Mouse (Mus musculus): Measurements from ENCODE around the gene Bicc1. TPM values are rescaled to one million over a fixed set of nuclear protein-coding genes. Genes with fewer than 3 reads are reported as not detected.

Bicc1 gene
- total and polyA plus RNA-seq, 3 experiments: not detected

GRCm38 (mm10) chr10:71002186-71002585 lies 157.3 kb downstream of the Bicc1 start:
- H3K79me2 ChIP-seq (ENCODE audit: control insufficient read depth, insufficient read depth, low read length, poor library complexity): no peaks in the 10 kb centered on the region
- no peak for DNase-seq (ENCODE audit: low read depth, low spot score)
- no peaks in the 10 kb centered on the region for H3K9me3 ChIP-seq (replicated peaks; ENCODE audit: insufficient read depth, low read length)
- no peaks in the 10 kb centered on the region for H3K36me3 ChIP-seq (ENCODE audit: control insufficient read depth in 1 of 2, insufficient read depth in 2 of 2, low read length in 2 of 2)
- no peaks in the 10 kb centered on the region for H3K4me1 ChIP-seq (ENCODE audit: control insufficient read depth in 1 of 2, insufficient read depth in 2 of 2, low read length in 2 of 2)
- no peaks in the 10 kb centered on the region for H3K27me3 ChIP-seq (ENCODE audit: control insufficient read depth in 1 of 2, insufficient read depth in 2 of 2, low read length in 2 of 2)
- H3K9ac ChIP-seq (ENCODE audit: control insufficient read depth, low read depth, low read length, poor library complexity, severe bottlenecking): no peak overlapping the region
- H3K27ac ChIP-seq (ENCODE audit: control insufficient read depth, low read depth, low read length): no peak overlapping the region
- TF ChIP-seq GABPA (IDR thresholded peaks at IDR 0.05; ENCODE audit: low read depth, low read length) (no peak), MAX (IDR thresholded peaks at IDR 0.05; ENCODE audit: low read length) (no peak), CTCF (IDR thresholded peaks at IDR 0.05 in 2 of 3, conservative IDR thresholded peaks at IDR 0.05 in 1 of 3; ENCODE audit: control insufficient read depth in 1 of 3, insufficient read depth in 1 of 3, low read depth in 2 of 3, low read length in 3 of 3, poor library complexity in 1 of 3, severe bottlenecking in 1 of 3) (no peak), BHLHE40 (IDR thresholded peaks at IDR 0.05; ENCODE audit: borderline replicate concordance, low read depth, low read length) (no peak), TCF12 (IDR thresholded peaks at IDR 0.05; ENCODE audit: low read depth, low read length) (no peak), TBP (IDR thresholded peaks at IDR 0.05; ENCODE audit: low read depth, low read length) (no peak), CHD1 (IDR thresholded peaks at IDR 0.05; ENCODE audit: low read depth, low read length) (no peak), NRF1 (IDR thresholded peaks at IDR 0.05; ENCODE audit: insufficient read depth, low read depth, low read length, poor library complexity, severe bottlenecking) (no peak), MAFK (IDR thresholded peaks at IDR 0.05; ENCODE audit: borderline replicate concordance, low read depth, low read length) (no peak), NELFE (IDR thresholded peaks at IDR 0.05; ENCODE audit: low read depth, low read length) (no peak), ZMIZ1 (IDR thresholded peaks at IDR 0.05; ENCODE audit: low read depth, low read length) (no peak), TAL1 (IDR thresholded peaks at IDR 0.05; ENCODE audit: low read length) (no peak)
- H3K4me3 ChIP-seq (ENCODE audit: control insufficient read depth in 1 of 2, insufficient read depth in 1 of 2, low read depth in 2 of 2, low read length in 2 of 2): no peak overlapping the region

- TF ChIP-seq TCF12 (IDR thresholded peaks at IDR 0.05; ENCODE audit: low read depth, low read length): no peak
- TF ChIP-seq POLR2A (IDR thresholded peaks at IDR 0.05; ENCODE audit: control insufficient read depth in 1 of 2, insufficient read depth in 1 of 2, low read depth in 1 of 2, low read length in 2 of 2, poor library complexity in 1 of 2): no peak
- no peak for TF ChIP-seq POLR2AphosphoS5 (IDR thresholded peaks at IDR 0.05; ENCODE audit: borderline replicate concordance, low read depth, low read length)
- no peak for TF ChIP-seq CHD2 (IDR thresholded peaks at IDR 0.05; ENCODE audit: low read length)
- TF ChIP-seq CHD1 (IDR thresholded peaks at IDR 0.05; ENCODE audit: low read depth, low read length): no peak
- TF ChIP-seq MAFK (IDR thresholded peaks at IDR 0.05; ENCODE audit: borderline replicate concordance, low read depth, low read length): no peak
- no peaks in the 10 kb centered on the region for H3K36me3 ChIP-seq (ENCODE audit: control insufficient read depth in 1 of 2, insufficient read depth in 2 of 2, low read length in 2 of 2)
- no peaks in the 10 kb centered on the region for H3K27me3 ChIP-seq (ENCODE audit: control insufficient read depth in 1 of 2, insufficient read depth in 2 of 2, low read length in 2 of 2)
Observed at GRCm38 (mm10) chr10:70998136-70998535, 161.4 kb downstream of the Bicc1 start.

GRCm38 (mm10) chr10:70996051-70996450 lies 163.4 kb downstream of the Bicc1 start:
- Histone ChIP-seq H3K27ac (ENCODE audit: control insufficient read depth, low read depth, low read length) (no peak overlapping the region), H3K36me3 (ENCODE audit: control insufficient read depth in 1 of 2, insufficient read depth in 2 of 2, low read length in 2 of 2) (no peaks in the 10 kb centered on the region), H3K79me2 (ENCODE audit: control insufficient read depth, insufficient read depth, low read length, poor library complexity) (no peaks in the 10 kb centered on the region), H3K9me3 (replicated peaks; ENCODE audit: insufficient read depth, low read length) (no peaks in the 10 kb centered on the region), H3K4me1 (ENCODE audit: control insufficient read depth in 1 of 2, insufficient read depth in 2 of 2, low read length in 2 of 2) (no peaks in the 10 kb centered on the region), H3K4me3 (ENCODE audit: control insufficient read depth in 1 of 2, insufficient read depth in 1 of 2, low read depth in 2 of 2, low read length in 2 of 2) (no peak overlapping the region), H3K9ac (ENCODE audit: control insufficient read depth, low read depth, low read length, poor library complexity, severe bottlenecking) (no peak overlapping the region), H3K27me3 (ENCODE audit: control insufficient read depth in 1 of 2, insufficient read depth in 2 of 2, low read length in 2 of 2) (no peaks in the 10 kb centered on the region)
- DNase-seq (ENCODE audit: low read depth, low spot score): no peak
- TF ChIP-seq TBP (IDR thresholded peaks at IDR 0.05; ENCODE audit: low read depth, low read length) (no peak), MEF2A (IDR thresholded peaks at IDR 0.05; ENCODE audit: extremely low read depth, insufficient replicate concordance, low read depth, low read length, poor library complexity, severe bottlenecking) (no peak), GABPA (IDR thresholded peaks at IDR 0.05; ENCODE audit: low read depth, low read length) (no peak), CHD2 (IDR thresholded peaks at IDR 0.05; ENCODE audit: low read length) (no peak), TCF12 (IDR thresholded peaks at IDR 0.05; ENCODE audit: low read depth, low read length) (no peak)

More at GRCm38 (mm10) chr10:70998136-70998535, 161.4 kb downstream of the Bicc1 start:
- no peaks in the 10 kb centered on the region for H3K4me1 ChIP-seq (ENCODE audit: control insufficient read depth in 1 of 2, insufficient read depth in 2 of 2, low read length in 2 of 2)
- no peak for DNase-seq (ENCODE audit: low read depth, low spot score)
- no peak overlapping the region for H3K4me3 ChIP-seq (ENCODE audit: control insufficient read depth in 1 of 2, insufficient read depth in 1 of 2, low read depth in 2 of 2, low read length in 2 of 2)
- H3K27ac ChIP-seq (ENCODE audit: control insufficient read depth, low read depth, low read length): no peak overlapping the region
- no peaks in the 10 kb centered on the region for H3K79me2 ChIP-seq (ENCODE audit: control insufficient read depth, insufficient read depth, low read length, poor library complexity)
- H3K9me3 ChIP-seq (replicated peaks; ENCODE audit: insufficient read depth, low read length): no peaks in the 10 kb centered on the region
- no peak overlapping the region for H3K9ac ChIP-seq (ENCODE audit: control insufficient read depth, low read depth, low read length, poor library complexity, severe bottlenecking)

All from MEL (cell line).